Mouse (Mus musculus): Measurements from ENCODE around the gene Synpr. TPM values are rescaled to one million over a fixed set of nuclear protein-coding genes. Genes with fewer than 3 reads are reported as not detected.

Synpr gene
- polyA plus RNA-seq, 1 experiment from 2014 or later: 3.5 TPM

DNA sequence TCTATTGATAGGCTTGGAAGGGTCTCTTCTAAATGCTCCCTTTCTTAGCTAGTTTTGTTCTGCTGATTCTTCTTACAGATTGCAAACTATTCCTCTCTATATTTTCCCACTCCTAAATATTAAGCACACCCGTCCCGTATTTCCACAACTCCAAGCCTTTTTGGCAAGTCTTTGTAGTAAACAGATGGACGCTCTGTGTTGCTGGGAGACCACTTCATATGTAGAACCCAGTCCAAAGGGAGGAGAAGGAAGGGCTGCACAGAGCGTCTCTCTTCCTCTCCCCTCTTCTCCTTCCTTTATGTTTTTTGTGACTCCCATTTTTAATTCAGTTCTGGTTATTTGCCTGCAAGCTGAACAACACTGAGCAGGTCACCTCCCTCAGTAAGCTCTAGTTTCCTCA lies 1.4 kb upstream of the Synpr start:
- Histone ChIP-seq H3K9me3 (ENCODE audit: control insufficient read depth, low read length) (no peaks in the 10 kb centered on the region), H3K36me3 (ENCODE audit: control insufficient read depth, insufficient read depth, low read length) (no peaks in the 10 kb centered on the region), H3K4me2 (ENCODE audit: low read depth, severe bottlenecking) (no peak overlapping the region), H3K27ac (replicated peaks; ENCODE audit: low read depth, low read length) (no peak overlapping the region), H3K4me3 (ENCODE audit: low read depth, low read length) (no peak overlapping the region), H3K9ac (ENCODE audit: low read length) (no peak overlapping the region), H3K27me3 (ENCODE audit: control insufficient read depth, insufficient read depth, low read length) (no peaks in the 10 kb centered on the region), H3K4me1 (ENCODE audit: control insufficient read depth, insufficient read depth, low read length) (no peaks in the 10 kb centered on the region)
- no peak for DNase-seq (ENCODE audit: low spot score)
- WGBS: 82% methylated on average over 4 of the region's 4 CpGs
- no peak for ATAC-seq (ENCODE audit: insufficient number of reproducible peaks, low FRiP score, low TSS enrichment, low read depth)

DNA sequence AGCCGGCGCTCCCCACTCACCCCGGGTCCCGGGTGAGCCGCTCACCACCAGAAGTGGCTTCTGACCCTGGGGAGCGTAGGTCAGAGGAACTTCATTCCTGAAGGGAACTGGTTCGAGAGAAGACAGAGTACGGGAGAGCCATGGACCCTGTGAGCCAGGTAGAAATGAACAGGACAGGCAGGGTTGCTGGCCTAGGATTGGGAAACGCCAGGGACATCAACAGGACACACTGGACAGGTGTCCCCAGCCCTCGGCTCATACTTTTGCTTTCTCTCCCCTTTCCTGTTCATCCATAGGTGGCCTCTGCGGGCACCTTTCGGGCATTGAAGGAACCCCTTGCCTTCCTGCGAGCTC lies 242 bp downstream of the Synpr start:
- H3K4me1 ChIP-seq (ENCODE audit: control insufficient read depth, insufficient read depth, low read length): no peaks in the 10 kb centered on the region
- no peaks in the 10 kb centered on the region for H3K36me3 ChIP-seq (ENCODE audit: control insufficient read depth, insufficient read depth, low read length)
- DNase-seq (ENCODE audit: low spot score): no peak
- WGBS: 15% methylated on average over 13 of the region's 13 CpGs
- H3K4me2 ChIP-seq (ENCODE audit: low read depth, severe bottlenecking): peak overlapping the region; percentile 60
- H3K27ac ChIP-seq (replicated peaks; ENCODE audit: low read depth, low read length): no peak overlapping the region
- 0 out of 2 replicates have a peak overlapping the region, but pooled peaks have one; percentile 43 for H3K9ac ChIP-seq (ENCODE audit: low read length)
- peak; percentile 60 for ATAC-seq (ENCODE audit: insufficient number of reproducible peaks, low FRiP score, low TSS enrichment, low read depth)
- H3K4me3 ChIP-seq (ENCODE audit: low read depth, low read length): peak overlapping the region; percentile 30
- H3K9me3 ChIP-seq (ENCODE audit: control insufficient read depth, low read length): no peaks in the 10 kb centered on the region
- H3K27me3 ChIP-seq (ENCODE audit: control insufficient read depth, insufficient read depth, low read length): no peaks in the 10 kb centered on the region

DNA sequence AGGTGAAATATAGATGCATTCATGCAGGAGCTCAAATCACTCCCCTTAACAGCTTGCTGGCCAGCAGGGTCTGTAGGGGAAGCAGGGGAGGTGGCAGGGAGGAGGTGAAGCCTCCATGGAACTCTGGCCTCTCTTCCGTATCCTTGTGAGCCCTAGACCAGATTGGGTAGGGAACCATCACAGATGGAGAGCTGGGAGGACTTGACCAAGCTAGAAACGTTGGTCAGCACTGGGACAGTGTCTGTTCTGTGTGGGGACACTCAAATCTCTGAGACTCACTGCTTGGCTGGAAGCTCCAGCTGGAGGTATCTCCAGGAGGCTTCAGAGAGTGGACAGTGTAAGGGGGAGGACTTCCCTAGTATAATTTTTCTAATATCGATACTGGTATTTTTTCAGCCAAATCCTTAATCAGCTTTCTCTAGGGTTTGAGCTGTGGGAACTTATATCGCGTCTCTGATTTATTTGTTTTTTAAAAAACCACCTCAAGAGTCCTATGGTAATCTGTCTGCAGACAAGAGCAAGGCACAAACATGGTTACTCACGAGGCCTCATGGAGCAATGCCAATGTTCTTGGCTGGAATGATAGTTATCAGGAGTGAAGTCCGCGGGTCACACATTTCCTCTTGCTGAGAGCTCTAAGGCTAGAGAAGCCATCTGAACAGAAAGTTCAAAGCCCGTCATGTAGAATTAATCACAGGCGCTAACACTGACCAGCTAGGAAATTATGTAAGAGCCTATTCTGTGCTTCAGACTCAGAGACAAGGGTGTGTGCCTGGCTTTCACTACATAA lies 956 bp downstream of the Synpr start:
- no peak for DNase-seq (ENCODE audit: low spot score)
- 77% methylated on average over 10 of the region's 10 CpGs for WGBS
- no peak overlapping the region for H3K9ac ChIP-seq (ENCODE audit: low read length)

DNA sequence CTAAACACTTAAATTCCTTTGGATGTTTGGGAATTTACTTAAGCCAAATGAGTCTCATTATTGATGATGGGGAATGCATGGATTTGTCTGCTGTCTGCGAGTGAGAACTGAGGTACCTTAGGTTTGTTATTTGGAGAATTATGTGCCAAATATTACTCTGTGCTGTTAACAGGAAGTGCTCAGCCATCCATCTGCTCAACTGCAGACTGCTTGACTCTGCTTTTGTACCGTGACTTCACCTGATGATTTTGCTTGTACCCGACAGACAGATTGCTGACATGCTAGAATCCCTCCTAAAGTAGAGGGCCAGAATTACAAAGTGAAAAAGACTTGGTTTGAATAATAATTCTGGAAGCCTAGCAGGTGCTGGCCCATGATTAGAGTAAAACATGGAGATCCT lies 9.6 kb downstream of the Synpr start:
- DNase-seq (ENCODE audit: low spot score) (no peak), ATAC-seq (ENCODE audit: insufficient number of reproducible peaks, low FRiP score, low TSS enrichment, low read depth) (no peak)
- Histone ChIP-seq H3K9ac (ENCODE audit: low read length) (no peak overlapping the region), H3K27ac (replicated peaks; ENCODE audit: low read depth, low read length) (no peak overlapping the region), H3K4me2 (ENCODE audit: low read depth, severe bottlenecking) (no peak overlapping the region), H3K27me3 (ENCODE audit: control insufficient read depth, insufficient read depth, low read length) (no peaks in the 10 kb centered on the region), H3K4me3 (ENCODE audit: low read depth, low read length) (no peak overlapping the region), H3K9me3 (ENCODE audit: control insufficient read depth, low read length) (no peaks in the 10 kb centered on the region), H3K36me3 (ENCODE audit: control insufficient read depth, insufficient read depth, low read length) (no peaks in the 10 kb centered on the region), H3K4me1 (ENCODE audit: control insufficient read depth, insufficient read depth, low read length) (no peaks in the 10 kb centered on the region)
- 87% methylated on average over 3 of the region's 3 CpGs for WGBS

More for the DNA sequence above, 956 bp downstream of the Synpr start:
- H3K4me2 ChIP-seq (ENCODE audit: low read depth, severe bottlenecking): peak overlapping the region; percentile 60; the same call in 1 of the 2 replicates
- no peaks in the 10 kb centered on the region for H3K4me1 ChIP-seq (ENCODE audit: control insufficient read depth, insufficient read depth, low read length)
- H3K27ac ChIP-seq (replicated peaks; ENCODE audit: low read depth, low read length): no peak overlapping the region
- no peaks in the 10 kb centered on the region for H3K9me3 ChIP-seq (ENCODE audit: control insufficient read depth, low read length)
- no peaks in the 10 kb centered on the region for H3K27me3 ChIP-seq (ENCODE audit: control insufficient read depth, insufficient read depth, low read length)
- no peak overlapping the region for H3K4me3 ChIP-seq (ENCODE audit: low read depth, low read length)
- no peak for ATAC-seq (ENCODE audit: insufficient number of reproducible peaks, low FRiP score, low TSS enrichment, low read depth)
- H3K36me3 ChIP-seq (ENCODE audit: control insufficient read depth, insufficient read depth, low read length): no peaks in the 10 kb centered on the region

DNA sequence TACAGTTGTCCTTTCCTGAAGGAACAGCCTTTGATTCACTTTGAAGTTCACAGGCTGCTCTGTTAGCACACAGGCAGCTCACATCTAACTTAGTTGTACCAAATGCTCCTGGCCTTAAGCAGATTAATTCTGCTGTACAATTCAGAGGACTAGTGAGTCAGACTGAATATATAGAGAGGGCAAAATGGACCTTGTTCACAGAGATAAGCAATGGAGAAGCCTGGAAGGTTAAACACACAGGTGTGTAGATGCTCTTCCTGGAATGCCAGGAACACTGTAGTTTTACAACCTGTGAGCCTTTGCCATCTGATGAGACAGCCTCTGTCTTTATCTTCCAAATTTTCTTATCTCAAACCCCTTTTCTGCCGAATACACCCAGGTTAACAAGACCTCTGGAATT lies 29.7 kb downstream of the Synpr start:
- H3K9ac ChIP-seq (ENCODE audit: low read length): no peak overlapping the region
- H3K27me3 ChIP-seq (ENCODE audit: control insufficient read depth, insufficient read depth, low read length): no peaks in the 10 kb centered on the region
- no peaks in the 10 kb centered on the region for H3K36me3 ChIP-seq (ENCODE audit: control insufficient read depth, insufficient read depth, low read length)
- ATAC-seq (ENCODE audit: insufficient number of reproducible peaks, low FRiP score, low TSS enrichment, low read depth) (no peak), DNase-seq (ENCODE audit: low spot score) (no peak)
- H3K27ac ChIP-seq (replicated peaks; ENCODE audit: low read depth, low read length): no peak overlapping the region
- WGBS: 71% methylated on average over 1 of the region's 1 CpGs
- no peaks in the 10 kb centered on the region for H3K4me1 ChIP-seq (ENCODE audit: control insufficient read depth, insufficient read depth, low read length)
- H3K9me3 ChIP-seq (ENCODE audit: control insufficient read depth, low read length): no peaks in the 10 kb centered on the region
- H3K4me3 ChIP-seq (ENCODE audit: low read depth, low read length): no peak overlapping the region
- H3K4me2 ChIP-seq (ENCODE audit: low read depth, severe bottlenecking): no peak overlapping the region

DNA sequence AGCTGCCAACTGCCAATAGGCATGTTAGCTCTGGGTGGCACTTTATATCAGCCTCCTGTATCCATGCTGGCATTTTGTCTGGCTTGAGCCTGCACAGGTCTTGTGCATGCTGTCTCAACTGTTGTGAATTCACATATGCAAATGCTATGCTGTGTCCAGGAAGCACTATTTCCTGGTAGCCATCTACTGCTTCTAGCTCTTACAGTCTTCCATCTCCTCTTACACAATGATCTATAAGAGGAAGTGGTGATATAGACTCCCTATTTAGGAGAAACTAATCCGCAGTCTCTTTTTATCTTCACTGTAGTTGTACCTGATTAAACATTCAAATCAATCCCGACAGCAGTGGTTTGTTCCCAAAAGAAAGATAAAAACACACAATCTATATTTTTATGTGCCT lies 43.9 kb downstream of the Synpr start:
- no peak overlapping the region for H3K4me2 ChIP-seq (ENCODE audit: low read depth, severe bottlenecking)
- no peaks in the 10 kb centered on the region for H3K36me3 ChIP-seq (ENCODE audit: control insufficient read depth, insufficient read depth, low read length)
- H3K9me3 ChIP-seq (ENCODE audit: control insufficient read depth, low read length): no peaks in the 10 kb centered on the region
- no peaks in the 10 kb centered on the region for H3K27me3 ChIP-seq (ENCODE audit: control insufficient read depth, insufficient read depth, low read length)
- ATAC-seq (ENCODE audit: insufficient number of reproducible peaks, low FRiP score, low TSS enrichment, low read depth) (no peak), DNase-seq (ENCODE audit: low spot score) (no peak)
- no peak overlapping the region for H3K27ac ChIP-seq (replicated peaks; ENCODE audit: low read depth, low read length)
- no peak overlapping the region for H3K9ac ChIP-seq (ENCODE audit: low read length)
- H3K4me3 ChIP-seq (ENCODE audit: low read depth, low read length): no peak overlapping the region
- 90% methylated on average over 2 of the region's 2 CpGs for WGBS
- no peaks in the 10 kb centered on the region for H3K4me1 ChIP-seq (ENCODE audit: control insufficient read depth, insufficient read depth, low read length)

DNA sequence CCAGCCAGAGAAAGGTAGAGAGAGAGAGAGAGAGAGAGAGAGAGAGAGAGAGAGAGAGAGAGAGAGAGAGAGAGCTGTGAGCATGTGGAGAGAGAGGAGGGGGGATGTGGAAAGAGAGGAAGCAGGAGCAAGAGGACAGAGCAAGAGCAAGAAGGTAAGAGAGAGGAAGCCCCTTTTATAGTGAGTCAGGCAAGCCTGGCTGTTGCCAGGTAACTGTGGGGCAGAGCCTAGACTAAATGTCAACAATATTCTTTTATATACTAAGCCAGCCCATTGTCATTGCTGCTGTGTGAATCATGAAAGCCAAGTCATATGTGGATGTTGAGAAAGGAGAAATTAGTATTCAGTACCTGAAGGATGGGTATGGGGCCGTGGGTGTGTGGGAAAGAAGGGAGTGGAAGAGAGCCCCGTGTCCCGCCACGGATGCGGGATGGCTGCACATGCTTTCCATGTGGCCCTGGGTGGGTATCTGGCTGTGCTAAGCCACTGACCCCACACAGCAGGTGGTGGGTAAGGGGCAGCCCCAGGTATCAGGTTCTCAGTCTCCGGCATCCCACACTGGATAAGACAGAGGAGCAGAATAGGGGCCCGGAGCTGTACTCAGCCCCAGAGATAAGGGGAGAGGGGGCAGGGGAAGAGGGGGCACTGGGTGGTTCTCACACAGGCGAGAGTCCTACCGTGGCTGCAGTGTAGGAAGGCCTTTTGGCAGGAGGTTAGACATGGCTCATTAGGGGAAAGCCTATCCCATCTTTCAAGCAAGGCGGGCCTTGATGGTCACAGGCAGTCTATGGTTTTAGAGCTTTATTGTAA lies 48.1 kb downstream of the Synpr start:
- H3K4me1 ChIP-seq (ENCODE audit: control insufficient read depth, insufficient read depth, low read length): no peaks in the 10 kb centered on the region
- ATAC-seq (ENCODE audit: insufficient number of reproducible peaks, low FRiP score, low TSS enrichment, low read depth) (no peak), DNase-seq (ENCODE audit: low spot score) (no peak)
- H3K9ac ChIP-seq (ENCODE audit: low read length): no peak overlapping the region
- no peak overlapping the region for H3K27ac ChIP-seq (replicated peaks; ENCODE audit: low read depth, low read length)
- no peaks in the 10 kb centered on the region for H3K9me3 ChIP-seq (ENCODE audit: control insufficient read depth, low read length)
- H3K4me3 ChIP-seq (ENCODE audit: low read depth, low read length): no peak overlapping the region
- H3K27me3 ChIP-seq (ENCODE audit: control insufficient read depth, insufficient read depth, low read length): no peaks in the 10 kb centered on the region
- WGBS: 70% methylated on average over 10 of the region's 10 CpGs
- no peak overlapping the region for H3K4me2 ChIP-seq (ENCODE audit: low read depth, severe bottlenecking)
- no peaks in the 10 kb centered on the region for H3K36me3 ChIP-seq (ENCODE audit: control insufficient read depth, insufficient read depth, low read length)

DNA sequence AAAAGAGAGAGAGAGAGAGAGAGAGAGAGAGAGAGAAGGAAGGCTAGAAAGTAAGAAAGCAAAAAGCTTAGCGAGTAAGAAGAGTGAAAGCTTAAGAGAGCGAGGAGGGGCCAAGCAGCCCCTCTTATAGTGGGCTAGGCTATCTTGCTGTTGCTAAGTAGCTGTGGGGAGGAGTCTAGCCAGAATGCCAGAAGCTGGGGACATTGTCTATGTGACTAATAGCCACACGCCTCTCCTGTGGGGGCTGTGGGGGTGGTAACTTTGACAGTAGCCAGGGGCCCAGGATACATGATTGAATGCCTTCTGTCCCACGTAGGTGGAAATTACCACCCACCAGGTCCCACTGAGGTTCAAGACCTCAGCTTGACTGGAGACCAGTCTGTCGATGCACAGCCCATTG lies 48.8 kb downstream of the Synpr start:
- ATAC-seq (ENCODE audit: insufficient number of reproducible peaks, low FRiP score, low TSS enrichment, low read depth): no peak
- H3K27me3 ChIP-seq (ENCODE audit: control insufficient read depth, insufficient read depth, low read length): no peaks in the 10 kb centered on the region
- 55% methylated on average over 5 of the region's 5 CpGs for WGBS
- no peaks in the 10 kb centered on the region for H3K36me3 ChIP-seq (ENCODE audit: control insufficient read depth, insufficient read depth, low read length)
- no peak overlapping the region for H3K9ac ChIP-seq (ENCODE audit: low read length)
- H3K9me3 ChIP-seq (ENCODE audit: control insufficient read depth, low read length): no peaks in the 10 kb centered on the region
- DNase-seq (ENCODE audit: low spot score): no peak
- H3K4me2 ChIP-seq (ENCODE audit: low read depth, severe bottlenecking): no peak overlapping the region
- no peak overlapping the region for H3K27ac ChIP-seq (replicated peaks; ENCODE audit: low read depth, low read length)
- H3K4me1 ChIP-seq (ENCODE audit: control insufficient read depth, insufficient read depth, low read length): no peaks in the 10 kb centered on the region
- no peak overlapping the region for H3K4me3 ChIP-seq (ENCODE audit: low read depth, low read length)

All from limb, embryonic 11.5 days (tissue).